In genomic region chr3:15200990-15201389, GRCm38 (mm10) we compare ENCODE assay signal across 19 mouse cellular contexts.
"Had no signal": no experiment of that assay in that cellular context is flagged by ENCODE, and none has a peak within 500 bp of the region (broad histone marks: within the 10 kb centered on the region; RNA-seq: fewer than 3 reads in every experiment).

No protein-coding gene starts in this region.

- ATAC-seq: lung, postnatal 0 days; midbrain, embryonic 13.5 days; midbrain, embryonic 15.5 days had no signal

- DNase-seq: lung, adult 2 months; lung, postnatal 14 days; lung, postnatal 36 days; retina, postnatal 1 day; right cerebral cortex, adult 18-20 months; right cerebral cortex, postnatal 25 days; right cerebral cortex, postnatal 4 days; spleen, adult 18-20 months; thymus, adult 18-20 months; thymus, postnatal 14 days; thymus, postnatal 36 days had no signal

- H3K4me3 ChIP-seq: lung, embryonic 15.5 days; megakaryocyte, embryonic 14.5 days; midbrain, embryonic 13.5 days; midbrain, embryonic 15.5 days; neural tube, embryonic 12.5 days had no signal

- H3K4me2 ChIP-seq: lung, embryonic 15.5 days; midbrain, embryonic 11.5 days; midbrain, embryonic 13.5 days; midbrain, embryonic 15.5 days; neural tube, embryonic 12.5 days had no signal

- H3K36me3 ChIP-seq: lung, embryonic 15.5 days; midbrain, embryonic 13.5 days; midbrain, embryonic 15.5 days; neural tube, embryonic 12.5 days had no signal

- H3K27ac ChIP-seq: lung, embryonic 15.5 days; macrophage; midbrain, embryonic 13.5 days; midbrain, embryonic 15.5 days; neural tube, embryonic 12.5 days had no signal

- H3K27me3 ChIP-seq: lung, embryonic 15.5 days; megakaryocyte, embryonic 14.5 days; midbrain, embryonic 13.5 days; midbrain, embryonic 15.5 days; neural tube, embryonic 12.5 days had no signal

- H3K9ac ChIP-seq: lung, embryonic 15.5 days; midbrain, embryonic 13.5 days; midbrain, embryonic 15.5 days; neural tube, embryonic 12.5 days had no signal

- H3K4me1 ChIP-seq: lung, embryonic 15.5 days; midbrain, embryonic 15.5 days; neural tube, embryonic 12.5 days had no signal

- H3K9me3 ChIP-seq: lung, embryonic 15.5 days; megakaryocyte, embryonic 14.5 days; midbrain, embryonic 13.5 days; midbrain, embryonic 15.5 days; neural tube, embryonic 12.5 days had no signal
